Mouse (Mus musculus) megakaryocyte, embryonic 14.5 days (primary cell): Measurements from ENCODE around the gene Xlr4c.

Experiments used
- FLI1 ChIP-seq: IDR thresholded peaks from 2 replicates; pipeline ENCODE4 v1.6.1; 2012; ENCODE audit warnings: low read length, inconsistent platforms, mixed read lengths
- GATA1 ChIP-seq: IDR thresholded peaks from 3 replicates; pipeline ENCODE4 v1.6.1; 2012; ENCODE audit warnings: mixed read lengths, low read length, inconsistent platforms, borderline replicate concordance

DNA sequence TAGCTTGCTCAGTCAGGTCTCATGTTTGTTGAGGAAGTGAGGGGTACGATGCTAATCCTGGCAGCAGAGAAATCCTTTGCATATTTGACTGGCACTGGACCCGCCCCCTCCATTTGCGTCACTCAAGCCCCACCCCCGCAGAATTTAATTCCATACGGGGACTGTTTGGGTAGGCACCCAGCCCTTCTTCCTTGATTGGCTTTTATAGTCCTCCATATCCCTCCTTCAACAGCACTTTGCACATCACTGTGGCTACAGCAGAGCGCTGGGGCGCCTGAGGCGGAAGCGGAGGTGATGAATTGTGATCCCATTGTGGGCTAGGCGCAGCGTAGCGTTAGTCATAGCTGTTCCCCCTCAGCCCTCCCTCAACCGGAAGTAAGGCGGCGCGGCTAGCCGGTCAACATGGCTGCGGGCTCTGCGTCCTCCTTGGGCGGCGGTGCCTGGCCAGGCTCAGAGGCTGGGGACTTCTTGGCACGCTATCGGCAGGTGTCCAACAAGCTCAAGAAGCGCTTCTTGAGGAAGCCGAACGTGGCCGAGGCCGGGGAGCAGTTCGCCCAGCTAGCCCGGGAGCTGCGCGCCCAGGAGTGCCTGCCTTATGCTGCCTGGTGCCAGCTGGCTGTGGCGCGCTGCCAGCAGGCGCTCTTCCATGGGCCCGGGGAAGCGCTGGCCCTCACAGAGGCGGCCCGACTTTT is 14.9 kb downstream of the Xlr4c start, which contains the start of gene F8a:
- TF ChIP-seq FLI1 (no peak), GATA1 (no peak)
